Mouse (Mus musculus) E14TG2a.4 (cell line): ENCODE data around the gene Vldlr.
A peak's percentile ranks its signal among the peaks of the same experiment; 100 is the strongest.

Experiments
- H3K27me3 ChIP-seq: 2 replicates; pipeline ENCODE4 v1.6.1; 2014; ENCODE audit warnings: low read length, control low read depth; ENCODE audit not compliant: insufficient read depth
- H3K36me3 ChIP-seq: 2 replicates; pipeline ENCODE4 v1.6.1; 2014; ENCODE audit warnings: low read length, control low read depth; ENCODE audit not compliant: insufficient read depth
- H3K4me1 ChIP-seq: replicated peaks from 2 replicates; pipeline ENCODE4 v1.6.1; 2014; ENCODE audit warnings: low read depth, low read length, control low read depth
- H3K4me3 ChIP-seq: replicated peaks from 2 replicates; pipeline ENCODE4 v1.5.1; 2014; ENCODE audit warnings: mild to moderate bottlenecking, low read length
- H3K9me3 ChIP-seq: 2 replicates; pipeline ENCODE4 v1.6.1; 2014; ENCODE audit warnings: low read length, control low read depth
- CTCF ChIP-seq: conservative IDR thresholded peaks from 2 replicates; pipeline ENCODE4 v1.5.1; 2014; ENCODE audit warnings: low read length
- NANOG ChIP-seq: IDR thresholded peaks from 2 replicates; pipeline ENCODE4 v1.6.1; 2014; ENCODE audit warnings: borderline replicate concordance, low read length, mixed read lengths
- POU5F1 ChIP-seq: IDR thresholded peaks from 2 replicates; pipeline ENCODE4 v1.6.1; 2014; ENCODE audit warnings: low read length, borderline replicate concordance

The Vldlr gene

DNA sequence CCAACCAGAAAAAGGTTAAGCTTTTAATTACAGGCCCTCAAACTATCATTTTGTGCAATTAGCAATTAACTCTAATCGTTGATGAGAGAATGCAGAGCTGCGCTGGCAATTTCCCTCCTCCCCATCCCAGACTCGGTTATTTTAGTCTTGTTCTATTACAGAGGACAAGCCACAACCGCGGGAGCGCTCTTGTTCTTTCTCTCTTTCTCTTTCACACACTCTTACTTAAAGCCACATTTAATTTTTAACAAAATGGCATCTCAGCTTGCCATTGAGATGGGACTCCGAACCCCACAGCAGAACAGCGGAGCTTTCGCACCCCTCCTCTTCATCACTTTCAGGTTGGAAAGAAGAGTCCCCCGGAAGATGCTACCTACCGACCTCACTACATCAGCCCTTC lies at the start of gene Vldlr:
Vldlr (plus strand) TSS at position 167 of the 400 bp plus-strand sequence.
- H3K4me1 ChIP-seq = peaks cover 27% of the 10 kb centered on the region
- peak within 1 kb of the TSS; percentile 84 for H3K4me3 ChIP-seq
- no peaks in the 10 kb centered on the region for H3K36me3 ChIP-seq
- TF ChIP-seq POU5F1 = no peak
- no peak for TF ChIP-seq NANOG
- TF ChIP-seq CTCF = no peak
- peaks cover 82% of the 10 kb centered on the region for H3K27me3 ChIP-seq
- no peaks in the 10 kb centered on the region for H3K9me3 ChIP-seq

- TF ChIP-seq POU5F1 (no peak), CTCF (no peak), NANOG (no peak)
- H3K4me1 ChIP-seq = no peaks in the 10 kb centered on the region
- no peaks in the 10 kb centered on the region for H3K27me3 ChIP-seq
- H3K9me3 ChIP-seq = no peaks in the 10 kb centered on the region
- no peaks in the 10 kb centered on the region for H3K36me3 ChIP-seq
- no peak overlapping the region for H3K4me3 ChIP-seq
These were observed 48.5 kb upstream of the Vldlr start for GRCm38 (mm10) chr19:27167601-27168319.

GRCm38 (mm10) chr19:27173836-27174235 lies 42.4 kb upstream of the Vldlr start:
- H3K9me3 ChIP-seq = no peaks in the 10 kb centered on the region
- no peaks in the 10 kb centered on the region for H3K36me3 ChIP-seq
- no peak overlapping the region for H3K4me3 ChIP-seq
- no peak for TF ChIP-seq NANOG
- TF ChIP-seq CTCF = no peak
- TF ChIP-seq POU5F1 = no peak
- H3K4me1 ChIP-seq = no peaks in the 10 kb centered on the region
- H3K27me3 ChIP-seq = no peaks in the 10 kb centered on the region

GRCm38 (mm10) chr19:27175617-27176016 lies 40.7 kb upstream of the Vldlr start:
- Histone ChIP-seq H3K4me3 (no peak overlapping the region), H3K9me3 (no peaks in the 10 kb centered on the region), H3K36me3 (no peaks in the 10 kb centered on the region), H3K27me3 (no peaks in the 10 kb centered on the region), H3K4me1 (no peaks in the 10 kb centered on the region)
- TF ChIP-seq POU5F1 (no peak), CTCF (no peak), NANOG (no peak)

DNA sequence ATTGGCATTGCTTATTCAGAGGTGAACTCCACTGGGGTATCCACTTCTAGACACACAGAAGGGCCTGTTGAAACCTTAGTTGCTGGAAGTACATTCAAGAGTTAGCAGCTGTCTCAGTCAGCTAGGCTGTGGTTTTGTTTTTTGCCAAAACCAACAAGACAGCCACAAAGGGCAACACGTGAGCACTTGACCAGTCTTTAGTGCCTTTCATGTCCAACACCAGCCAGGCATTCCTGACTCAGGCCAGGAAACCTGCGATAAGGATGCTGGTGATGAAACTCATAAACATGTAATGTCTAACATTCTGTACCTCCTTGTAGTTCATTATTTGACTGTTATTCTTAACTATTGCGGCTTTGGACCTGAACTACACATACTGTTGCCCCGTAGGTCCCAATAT lies 39.7 kb upstream of the Vldlr start:
- Histone ChIP-seq H3K36me3 (no peaks in the 10 kb centered on the region), H3K4me3 (no peak overlapping the region), H3K9me3 (no peaks in the 10 kb centered on the region), H3K4me1 (no peaks in the 10 kb centered on the region), H3K27me3 (no peaks in the 10 kb centered on the region)
- TF ChIP-seq CTCF (no peak), POU5F1 (no peak), NANOG (no peak)

GRCm38 (mm10) chr19:27178195-27178807 lies 38.0 kb upstream of the Vldlr start:
- TF ChIP-seq POU5F1 (no peak), NANOG (no peak), CTCF (no peak)
- H3K9me3 ChIP-seq = no peaks in the 10 kb centered on the region
- H3K27me3 ChIP-seq = no peaks in the 10 kb centered on the region
- no peak overlapping the region for H3K4me3 ChIP-seq
- no peaks in the 10 kb centered on the region for H3K4me1 ChIP-seq
- H3K36me3 ChIP-seq = no peaks in the 10 kb centered on the region

- no peaks in the 10 kb centered on the region for H3K36me3 ChIP-seq
- H3K4me3 ChIP-seq = no peak overlapping the region
- TF ChIP-seq NANOG = no peak
- no peak for TF ChIP-seq CTCF
- TF ChIP-seq POU5F1 = no peak
- no peaks in the 10 kb centered on the region for H3K27me3 ChIP-seq
- H3K4me1 ChIP-seq = no peaks in the 10 kb centered on the region
- no peaks in the 10 kb centered on the region for H3K9me3 ChIP-seq
These were observed 35.7 kb upstream of the Vldlr start for GRCm38 (mm10) chr19:27180351-27181122.

GRCm38 (mm10) chr19:27183511-27183910 lies 32.8 kb upstream of the Vldlr start:
- Histone ChIP-seq H3K36me3 (no peaks in the 10 kb centered on the region), H3K9me3 (no peaks in the 10 kb centered on the region), H3K27me3 (no peaks in the 10 kb centered on the region), H3K4me3 (no peak overlapping the region), H3K4me1 (no peaks in the 10 kb centered on the region)
- TF ChIP-seq POU5F1 = no peak
- TF ChIP-seq CTCF = no peak
- no peak for TF ChIP-seq NANOG
